Mouse (Mus musculus) liver, postnatal 0 days (tissue): ENCODE results near the gene Ctnnal1. TPM values are rescaled to one million over a fixed set of nuclear protein-coding genes. Genes with fewer than 3 reads are reported as not detected.

Experiments used
- ATAC-seq: fragments of 200-750 bp; cut with Nextera tagmentation; 2 replicates; pipeline ENCODE4 v1.8.0; 2017; ENCODE audit warnings: mild to moderate bottlenecking, moderate library complexity
- DNase-seq: peaks from one replicate; pipeline ENCODE4 v3.0.0-alpha.2; 2016
- H3K27ac ChIP-seq: fragments of 300-500 bp; sonication (generic); 2 replicates; pipeline ENCODE4 v1.5.1; 2014; ENCODE audit warnings: antibody characterized with exemption, moderate library complexity, mild to moderate bottlenecking, low read depth
- H3K27me3 ChIP-seq: fragments of 300-500 bp; sonication (generic); 2 replicates; pipeline ENCODE4 v1.6.1; 2014; ENCODE audit warnings: low read length, control low read depth, mixed read lengths; ENCODE audit not compliant: insufficient read depth
- H3K36me3 ChIP-seq: fragments of 300-500 bp; sonication (generic); replicated peaks from 2 replicates; pipeline ENCODE4 v1.6.1; 2014; ENCODE audit warnings: mild to moderate bottlenecking, control low read depth, low read length, moderate library complexity, mixed read lengths; ENCODE audit not compliant: insufficient read depth
- H3K4me1 ChIP-seq: fragments of 300-500 bp; sonication (generic); 2 replicates; pipeline ENCODE4 v1.6.1; 2014; ENCODE audit warnings: antibody characterized with exemption, mild to moderate bottlenecking, control low read depth; ENCODE audit not compliant: insufficient read depth
- H3K4me2 ChIP-seq: fragments of 300-500 bp; sonication (generic); 2 replicates; pipeline ENCODE4 v1.6.1; 2014; ENCODE audit warnings: low read depth, mild to moderate bottlenecking, low read length, moderate library complexity, mixed read lengths
- H3K4me3 ChIP-seq: fragments of 300-500 bp; sonication (generic); 2 replicates; pipeline ENCODE4 v1.5.1; 2014; ENCODE audit warnings: low read depth, low read length
- H3K9ac ChIP-seq: fragments of 300-500 bp; sonication (generic); replicated peaks from 2 replicates; pipeline ENCODE4 v1.6.1; 2014; ENCODE audit warnings: mild to moderate bottlenecking, moderate library complexity
- H3K9me3 ChIP-seq: fragments of 300-500 bp; sonication (generic); 2 replicates; pipeline ENCODE4 v1.6.1; 2016; ENCODE audit warnings: mild to moderate bottlenecking, control low read depth, low read length, mixed read lengths
- CTCF ChIP-seq: sonication (generic); IDR thresholded peaks from 2 replicates; pipeline ENCODE4 v1.5.1; 2016; ENCODE audit warnings: antibody characterized with exemption, low read depth
- EP300 ChIP-seq: IDR thresholded peaks from 2 replicates; pipeline ENCODE4 v1.6.1; 2016; ENCODE audit warnings: antibody characterized with exemption, low read depth, mild to moderate bottlenecking
- WGBS: fragments of 180-500 bp; shearing (Covaris S2); extraction: QIAGEN DNeasy Blood & Tissue Kit; methylation state at CpG from one replicate; pipeline ENCODE4 v1.1.7; 2014; ENCODE audit not compliant: insufficient replicate concordance; 5-methylcytosine and 5-hydroxymethylcytosine counted together
- polyA plus RNA-seq: library from polyadenylated mRNA; unstranded; fragments of >200 nt; fragmentation: Nextera tagmentation; extraction: Ambion mirVana; gene quantifications from 2 replicates; pipeline ENCODE4 v1.2.1, GENCODE M21; 2015

The Ctnnal1 gene
- polyA plus RNA-seq, 1 experiment from 2014 or later, result 5.1 TPM

GRCm38 (mm10) chr4:56828932-56829331 is 36.1 kb downstream of the Ctnnal1 start:
- no peak overlapping the region for H3K9ac ChIP-seq
- H3K27me3 ChIP-seq, result no peaks in the 10 kb centered on the region
- WGBS, result 73% methylated on average over 3 of the region's 3 CpGs
- DNase-seq (no peak), ATAC-seq (no peak)
- H3K4me1 ChIP-seq, result no peaks in the 10 kb centered on the region
- H3K27ac ChIP-seq, result no peak overlapping the region
- no peaks in the 10 kb centered on the region for H3K9me3 ChIP-seq
- no peak overlapping the region for H3K4me3 ChIP-seq
- no peak for TF ChIP-seq EP300
- no peak for TF ChIP-seq CTCF
- H3K36me3 ChIP-seq, result 0 out of 2 replicates have a peak, but pooled peaks cover 5% of the 10 kb centered on the region
- H3K4me2 ChIP-seq, result no peak overlapping the region

GRCm38 (mm10) chr4:56824231-56824630 is 40.8 kb downstream of the Ctnnal1 start:
- TF ChIP-seq CTCF (no peak), EP300 (no peak)
- H3K9me3 ChIP-seq, result no peaks in the 10 kb centered on the region
- no peak overlapping the region for H3K4me3 ChIP-seq
- DNase-seq (no peak), ATAC-seq (no peak)
- no peak overlapping the region for H3K27ac ChIP-seq
- H3K4me1 ChIP-seq, result no peaks in the 10 kb centered on the region
- H3K36me3 ChIP-seq, result 0 out of 2 replicates have a peak, but pooled peaks cover 2% of the 10 kb centered on the region
- no peak overlapping the region for H3K9ac ChIP-seq
- no peak overlapping the region for H3K4me2 ChIP-seq
- WGBS, result 80% methylated on average over 9 of the region's 9 CpGs
- H3K27me3 ChIP-seq, result no peaks in the 10 kb centered on the region

- Histone ChIP-seq H3K9ac (no peak overlapping the region), H3K4me1 (no peaks in the 10 kb centered on the region), H3K4me2 (no peak overlapping the region), H3K27ac (no peak overlapping the region), H3K4me3 (no peak overlapping the region), H3K9me3 (no peaks in the 10 kb centered on the region), H3K36me3 (no peaks in the 10 kb centered on the region), H3K27me3 (no peaks in the 10 kb centered on the region)
- ATAC-seq (no peak), DNase-seq (no peak)
- TF ChIP-seq EP300 (no peak), CTCF (peak; percentile 68)
Observed at GRCm38 (mm10) chr4:56820017-56820550, 44.9 kb downstream of the Ctnnal1 start.

GRCm38 (mm10) chr4:56815131-56815530 is 49.9 kb downstream of the Ctnnal1 start:
- no peak overlapping the region for H3K27ac ChIP-seq
- H3K9me3 ChIP-seq, result no peaks in the 10 kb centered on the region
- TF ChIP-seq EP300, result no peak
- no peak for TF ChIP-seq CTCF
- no peaks in the 10 kb centered on the region for H3K4me1 ChIP-seq
- H3K4me2 ChIP-seq, result no peak overlapping the region
- H3K4me3 ChIP-seq, result no peak overlapping the region
- WGBS, result 89% methylated on average over 8 of the region's 8 CpGs
- no peaks in the 10 kb centered on the region; the same call in 1 of the 2 replicates for H3K36me3 ChIP-seq
- no peak for DNase-seq
- ATAC-seq, result no peak
- no peak overlapping the region for H3K9ac ChIP-seq
- H3K27me3 ChIP-seq, result no peaks in the 10 kb centered on the region

GRCm38 (mm10) chr4:56812096-56812495 is 52.9 kb downstream of the Ctnnal1 start:
- no peak for DNase-seq
- no peak for ATAC-seq

GRCm38 (mm10) chr4:56811642-56812041 is 53.3 kb downstream of the Ctnnal1 start:
- Histone ChIP-seq H3K9me3 (no peaks in the 10 kb centered on the region), H3K4me1 (no peaks in the 10 kb centered on the region; the same call in 1 of the 2 replicates), H3K36me3 (no peaks in the 10 kb centered on the region; the same call in 1 of the 2 replicates), H3K27me3 (no peaks in the 10 kb centered on the region), H3K4me3 (no peak overlapping the region), H3K4me2 (no peak overlapping the region), H3K9ac (no peak overlapping the region), H3K27ac (no peak overlapping the region)
- no peak for ATAC-seq
- no peak for DNase-seq
- WGBS, result 71% methylated on average over 3 of the region's 3 CpGs
- TF ChIP-seq EP300 (no peak), CTCF (no peak)

More at GRCm38 (mm10) chr4:56812096-56812495, 52.9 kb downstream of the Ctnnal1 start:
- no peak overlapping the region for H3K9ac ChIP-seq
- H3K4me3 ChIP-seq, result no peak overlapping the region
- H3K4me2 ChIP-seq, result no peak overlapping the region
- no peak overlapping the region for H3K27ac ChIP-seq
- no peaks in the 10 kb centered on the region for H3K27me3 ChIP-seq
- TF ChIP-seq CTCF (no peak), EP300 (no peak)
- H3K36me3 ChIP-seq, result no peaks in the 10 kb centered on the region; the same call in 1 of the 2 replicates
- no peaks in the 10 kb centered on the region; the same call in 1 of the 2 replicates for H3K4me1 ChIP-seq
- no peaks in the 10 kb centered on the region for H3K9me3 ChIP-seq
- WGBS, result 76% methylated on average over 4 of the region's 4 CpGs
